Mouse (Mus musculus) mouse trophoblast stem cell (cell line): Measurements from ENCODE around the gene Galnt7.
"Not testable (repeated sequence)": the region's sequence is repeated elsewhere in the genome, so short reads cannot be mapped to it uniquely, and the experiment has no call there.

Experiments used
- in situ Hi-C, 2 experiments: fragments of 300-500 bp; cut with MseI, MboI; formaldehyde crosslinking; loops; 2 replicates in 1 of 2; 3 replicates in 1 of 2; pipeline ENCODE4 v1.15.1; 2025

Galnt7 gene

GRCm38 (mm10) chr8:57540110-57540838 is 112.6 kb downstream of the Galnt7 start:
- in situ Hi-C loops: loop anchor here (10.0 kb wide), 1 partner anchor 255 kb away; no protein-coding TSS in a partner anchor

GRCm38 (mm10) chr8:57538601-57539000 is 114.2 kb downstream of the Galnt7 start:
- in situ Hi-C loops: no loop called here

- in situ Hi-C loops: no loop called here
Measured at GRCm38 (mm10) chr8:57536167-57536566, 116.7 kb downstream of the Galnt7 start.

GRCm38 (mm10) chr8:57534495-57534894 is 118.3 kb downstream of the Galnt7 start:
- in situ Hi-C loops: loop anchor here (5.0 kb wide), 1 partner anchor 107 kb away; no protein-coding TSS in a partner anchor

- in situ Hi-C loops: loop anchor here (5.0 kb wide), 1 partner anchor 106 kb away; no protein-coding TSS in a partner anchor
Measured at GRCm38 (mm10) chr8:57533106-57533505, 119.7 kb downstream of the Galnt7 start.

GRCm38 (mm10) chr8:57532223-57532622 is 120.6 kb downstream of the Galnt7 start:
- in situ Hi-C loops: loop anchor here (5.0 kb wide), 1 partner anchor 105 kb away; no protein-coding TSS in a partner anchor

GRCm38 (mm10) chr8:57530666-57531349 is 122.0 kb downstream of the Galnt7 start:
- in situ Hi-C loops: loop anchor here (5.0 kb wide), 1 partner anchor 104 kb away; no protein-coding TSS in a partner anchor

DNA sequence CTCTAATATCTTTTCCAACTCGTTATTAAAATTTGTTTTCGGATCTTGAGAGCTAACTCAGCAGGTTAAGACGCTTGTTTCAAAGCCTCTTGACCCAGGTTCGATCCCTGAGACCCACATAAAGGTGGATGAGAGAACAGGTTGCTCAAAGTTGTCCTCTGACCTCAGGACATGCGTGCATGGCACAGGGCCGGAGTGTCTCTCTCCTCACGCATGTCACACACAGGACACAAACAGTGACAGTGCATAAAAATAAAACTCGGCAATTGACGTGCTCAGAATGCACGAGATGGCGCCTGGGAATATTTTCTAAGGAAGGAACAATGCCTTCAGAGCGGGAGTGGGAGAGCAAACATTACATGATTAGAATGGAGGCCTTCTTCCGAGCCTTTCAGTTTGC is 122.6 kb downstream of the Galnt7 start:
- in situ Hi-C loops: loop anchor here (5.0 kb wide), 1 partner anchor 103 kb away; no protein-coding TSS in a partner anchor

DNA sequence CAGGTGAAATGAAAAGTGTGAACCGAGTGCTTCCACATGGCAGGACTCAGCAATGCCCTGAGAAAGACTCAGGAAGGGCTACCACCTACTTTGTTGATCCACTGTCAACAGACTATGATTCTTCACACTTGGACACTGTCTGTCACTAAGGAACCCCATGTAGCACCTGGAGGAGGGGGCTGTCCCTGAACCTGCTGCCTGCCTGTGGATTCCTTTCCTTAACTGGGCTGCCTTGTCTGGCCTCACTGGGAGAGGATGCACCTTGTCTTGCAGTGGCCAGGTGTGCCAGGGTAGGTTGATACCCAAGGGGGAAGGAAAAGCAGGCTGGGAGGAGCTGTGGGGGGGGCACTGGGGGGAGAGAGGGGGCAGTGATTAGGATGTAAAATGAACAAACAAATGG is 124.8 kb downstream of the Galnt7 start:
- in situ Hi-C loops: no loop called here

GRCm38 (mm10) chr8:57520186-57520786 is 132.5 kb downstream of the Galnt7 start:
- in situ Hi-C loops: no loop called here

DNA sequence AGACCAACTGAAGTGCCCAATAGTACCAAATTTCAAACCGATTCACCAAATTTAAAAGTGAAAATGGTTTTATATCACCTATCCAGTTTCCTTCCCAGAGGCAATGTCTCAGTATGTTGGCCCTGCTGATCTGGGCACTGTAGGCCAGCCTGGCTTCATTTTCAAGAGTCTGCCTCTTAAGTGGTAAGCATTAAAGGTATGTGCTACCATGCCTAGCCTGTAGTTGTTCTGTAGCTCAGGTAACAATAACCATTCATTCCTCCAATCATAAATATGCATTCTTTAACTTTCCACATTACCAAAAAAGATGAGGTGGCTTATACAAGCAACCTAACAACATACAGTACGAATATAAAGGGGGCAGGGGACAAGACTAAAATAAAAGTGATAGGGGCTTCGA is 135.1 kb downstream of the Galnt7 start:
- in situ Hi-C loops: no loop called here

- in situ Hi-C loops: not testable (repeated sequence)
Measured at GRCm38 (mm10) chr8:57516685-57517084, 136.1 kb downstream of the Galnt7 start.

DNA sequence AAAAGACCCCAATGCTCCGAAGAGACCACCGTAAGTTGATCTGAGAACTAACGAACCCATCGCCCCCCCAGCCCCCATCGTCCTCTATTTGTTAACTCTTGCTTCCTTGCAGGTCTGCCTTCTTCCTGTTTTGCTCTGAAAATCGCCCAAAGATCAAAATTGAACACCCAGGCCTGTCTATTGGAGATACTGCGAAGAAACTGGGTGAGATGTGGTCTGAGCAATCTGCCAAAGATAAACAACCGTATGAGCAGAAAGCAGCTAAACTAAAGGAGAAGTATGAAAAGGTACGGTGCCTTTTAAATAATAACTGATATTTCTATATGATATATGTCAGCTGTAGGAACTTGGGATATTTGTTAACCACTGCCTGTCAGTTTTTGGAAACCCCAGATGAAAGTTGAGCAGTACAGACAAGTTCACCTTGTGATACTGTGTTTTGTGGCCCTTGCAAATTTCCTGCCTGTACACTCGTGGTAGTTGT is 139.6 kb downstream of the Galnt7 start:
- in situ Hi-C loops: not testable (repeated sequence)

GRCm38 (mm10) chr8:57512141-57513056 is 140.4 kb downstream of the Galnt7 start:
- in situ Hi-C loops: no loop called here

GRCm38 (mm10) chr8:57511316-57512118 is 141.3 kb downstream of the Galnt7 start, which contains the start of gene Hmgb2:
Gene Hmgb2 (plus strand): TSS chr8:57511907.
- in situ Hi-C loops: no loop called here

GRCm38 (mm10) chr8:57510791-57511315 is 142.0 kb downstream of the Galnt7 start:
- in situ Hi-C loops: no loop called here

DNA sequence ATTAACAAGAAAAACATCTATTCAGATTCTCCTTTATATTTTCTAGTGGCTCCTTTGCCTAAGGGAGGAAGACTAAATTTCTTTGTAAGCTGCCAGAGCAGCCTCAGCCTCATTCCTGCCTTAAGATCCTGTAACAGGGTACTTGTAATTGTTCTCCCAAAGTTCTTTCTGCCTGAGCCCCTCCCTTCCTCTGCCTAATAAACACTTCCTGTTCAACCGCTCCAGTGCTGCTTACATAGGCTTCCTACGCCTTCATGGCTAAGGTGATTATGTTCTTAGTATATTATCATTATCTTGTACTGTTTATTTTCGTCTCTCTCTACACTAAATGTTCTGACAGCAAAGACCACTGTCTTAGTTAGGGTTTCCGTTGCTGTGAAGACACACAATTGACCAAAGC is 144.2 kb downstream of the Galnt7 start:
- in situ Hi-C loops: no loop called here

GRCm38 (mm10) chr8:57507556-57508063 is 145.2 kb downstream of the Galnt7 start:
- in situ Hi-C loops: no loop called here

DNA sequence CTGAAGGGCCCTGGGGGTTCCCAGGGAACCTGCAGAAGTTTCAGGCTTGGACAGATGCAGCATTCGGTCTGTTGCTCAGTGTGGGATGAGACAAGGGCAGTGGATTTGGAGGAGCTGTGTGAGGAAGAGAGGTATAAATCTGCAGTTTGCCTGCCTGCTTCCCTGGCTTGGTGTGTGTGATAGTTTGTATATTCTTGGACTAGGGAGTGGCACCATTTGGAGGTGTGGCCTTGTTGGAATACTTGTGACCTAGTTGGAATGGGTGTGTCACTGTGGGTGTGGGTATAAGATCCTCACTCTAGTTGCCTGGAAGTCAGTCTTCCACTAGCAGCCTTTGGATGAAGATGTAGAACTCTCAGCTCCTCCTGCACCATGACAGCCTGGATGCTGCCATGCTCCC is 147.3 kb downstream of the Galnt7 start:
- in situ Hi-C loops: not testable (repeated sequence)

GRCm38 (mm10) chr8:57503641-57504040 is 149.2 kb downstream of the Galnt7 start:
- in situ Hi-C loops: no loop called here
